Mouse (Mus musculus) kidney, postnatal 10 days (tissue): ENCODE data around the gene Kcnh4.

Experiments used
- DNase-seq: peaks from one replicate; pipeline ENCODE4 v3.0.0; 2021; ENCODE audit warnings: mixed read lengths

The Kcnh4 gene

DNA sequence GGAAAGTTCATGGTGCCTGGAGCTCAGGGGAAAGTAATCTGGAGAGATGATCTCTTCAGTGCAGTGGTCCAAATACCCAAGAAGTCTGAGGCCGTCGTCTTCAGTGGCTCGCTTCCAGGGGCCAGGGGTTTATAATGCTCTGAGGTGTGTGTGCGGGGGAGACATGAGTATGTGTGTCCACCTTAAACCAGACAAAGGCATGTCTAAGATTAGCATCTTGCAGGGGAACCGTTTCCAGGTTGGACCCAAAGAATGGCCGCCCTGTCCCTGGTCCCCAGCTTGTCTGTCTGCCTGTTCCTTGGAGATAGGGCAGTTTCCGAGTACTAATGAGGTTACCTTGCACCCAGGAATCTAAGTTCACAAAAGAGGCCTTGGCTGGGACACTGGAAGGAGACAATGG lies 3.1 kb upstream of the Kcnh4 start, which contains the start of gene Hcrt:
Gene Hcrt (minus strand): TSS at position 101 of the 400 bp plus-strand sequence.
- DNase-seq, result no peak

DNA sequence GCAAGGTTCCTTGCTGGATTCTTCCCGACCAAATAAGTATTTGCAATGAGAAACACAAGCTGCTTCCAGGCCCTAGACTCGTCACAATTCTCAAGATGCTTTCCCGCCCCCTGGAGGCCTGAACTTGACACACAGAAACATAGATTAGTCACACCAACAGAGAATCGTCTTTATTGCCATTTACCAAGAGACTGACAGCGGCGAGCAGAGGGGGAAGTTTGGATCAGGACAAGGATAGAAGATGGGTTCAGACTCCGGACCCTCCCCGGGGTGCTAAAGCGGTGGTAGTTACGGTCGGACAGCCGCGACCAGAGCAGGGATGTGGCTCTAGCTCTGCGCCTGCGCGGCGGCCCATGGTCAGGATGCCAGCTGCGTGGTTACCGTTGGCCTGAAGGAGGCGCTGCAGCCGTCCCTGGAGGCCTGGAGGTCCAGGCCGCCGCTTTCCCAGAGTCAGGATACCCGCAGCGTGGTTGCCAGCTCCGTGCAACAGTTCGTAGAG lies 1.9 kb upstream of the Kcnh4 start:
- peak; percentile 90 for DNase-seq

DNA sequence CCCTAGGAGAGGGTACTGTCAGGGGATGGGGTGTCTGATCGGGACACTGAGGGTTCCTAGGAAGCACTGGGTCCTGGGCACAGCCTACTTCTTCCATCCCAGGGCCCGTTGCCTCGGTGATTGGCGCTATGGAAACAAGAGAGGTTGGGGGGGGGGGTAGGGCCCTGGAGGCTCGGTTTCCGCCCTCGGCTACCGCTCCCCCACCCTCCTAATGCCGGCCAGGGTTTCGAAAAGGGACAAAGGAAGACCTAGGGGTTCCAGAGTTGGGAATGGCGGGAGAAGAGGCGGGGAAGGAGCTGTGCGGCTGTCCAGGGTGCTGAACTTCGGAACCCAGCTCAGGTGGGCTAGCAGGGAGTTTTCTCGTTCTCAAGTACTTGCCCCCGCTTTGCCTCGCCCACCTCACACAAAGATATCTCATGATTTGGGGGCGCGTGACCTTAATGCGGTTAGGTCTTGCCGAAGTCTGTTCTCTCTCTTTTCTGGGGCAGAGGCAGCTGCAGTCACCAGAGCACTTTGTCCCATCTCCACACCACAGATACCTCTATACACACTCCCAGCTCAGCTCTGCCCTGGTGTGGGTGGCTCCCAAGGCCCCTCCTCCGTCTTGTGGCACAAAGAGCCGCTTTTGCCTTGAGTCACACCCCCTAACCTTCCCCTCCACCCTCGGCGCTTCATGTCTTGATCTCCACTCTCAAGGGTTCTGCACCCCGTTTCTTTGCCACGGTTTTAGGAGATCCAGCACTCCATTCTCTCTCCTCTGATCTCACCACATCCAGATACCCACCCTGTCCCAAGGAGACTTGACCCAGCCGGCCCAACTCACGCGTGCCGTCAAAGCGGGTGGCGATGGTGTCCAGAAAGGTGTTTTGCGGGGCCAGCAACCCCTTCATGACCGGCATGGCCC lies 783 bp downstream of the Kcnh4 start:
- DNase-seq, result peak; percentile 80

DNA sequence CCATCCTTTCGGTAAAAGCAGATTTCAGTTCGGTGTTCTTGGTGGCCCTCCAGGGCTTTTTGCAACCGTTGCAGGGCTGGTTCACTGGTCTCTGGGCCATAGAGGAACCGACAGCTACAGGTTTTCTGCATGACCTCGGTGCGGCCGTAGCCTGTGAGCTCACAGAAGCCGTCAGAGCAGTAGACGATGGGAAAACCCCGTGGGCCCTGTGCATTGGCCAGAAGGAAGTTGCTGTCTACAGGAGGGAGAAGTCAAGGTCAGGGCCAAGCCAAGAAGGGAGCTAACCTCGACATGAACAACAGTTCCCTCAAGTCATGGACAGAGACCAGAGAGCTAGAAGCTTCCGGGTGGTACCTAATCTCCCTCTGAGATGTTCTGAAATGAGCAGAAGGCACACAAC lies 2.2 kb downstream of the Kcnh4 start:
- no peak for DNase-seq

DNA sequence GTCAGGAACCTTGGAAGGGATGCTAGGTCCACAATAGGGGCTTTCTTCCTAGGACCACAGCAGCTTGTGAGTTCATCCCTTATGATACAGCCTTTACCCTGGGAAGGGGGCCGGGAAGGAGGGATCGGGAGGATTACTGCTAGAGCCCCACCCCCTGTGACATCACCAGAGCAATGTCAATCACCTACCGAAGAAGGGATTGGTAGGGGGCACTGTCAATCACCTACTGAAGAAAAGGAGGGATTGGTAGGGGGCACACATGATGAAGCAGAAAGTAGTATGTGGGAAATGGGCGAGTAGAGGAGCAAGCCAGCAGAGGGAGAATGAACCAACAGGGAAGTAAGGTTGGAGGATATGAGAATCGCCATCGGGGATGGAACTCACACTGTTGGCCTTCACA lies 3.3 kb downstream of the Kcnh4 start:
- DNase-seq, result no peak

DNA sequence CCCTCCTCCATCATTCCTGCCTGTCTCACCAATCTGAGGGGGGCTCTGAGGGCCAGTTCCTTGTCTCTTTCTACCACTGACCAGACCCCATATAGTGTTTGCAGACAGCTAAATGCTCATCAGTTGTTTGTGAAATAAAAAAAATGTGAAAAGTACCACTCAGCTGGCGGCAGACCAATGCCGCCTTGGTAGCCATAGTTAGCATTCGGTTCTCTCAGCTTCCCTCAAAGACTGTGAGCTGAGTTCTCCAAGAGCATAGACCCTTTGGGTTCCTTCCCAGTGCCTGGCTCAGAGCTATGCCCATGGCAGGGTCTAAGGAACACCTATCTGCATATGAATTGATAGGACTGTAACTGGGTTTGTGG lies 5.1 kb downstream of the Kcnh4 start:
- no peak for DNase-seq

DNA sequence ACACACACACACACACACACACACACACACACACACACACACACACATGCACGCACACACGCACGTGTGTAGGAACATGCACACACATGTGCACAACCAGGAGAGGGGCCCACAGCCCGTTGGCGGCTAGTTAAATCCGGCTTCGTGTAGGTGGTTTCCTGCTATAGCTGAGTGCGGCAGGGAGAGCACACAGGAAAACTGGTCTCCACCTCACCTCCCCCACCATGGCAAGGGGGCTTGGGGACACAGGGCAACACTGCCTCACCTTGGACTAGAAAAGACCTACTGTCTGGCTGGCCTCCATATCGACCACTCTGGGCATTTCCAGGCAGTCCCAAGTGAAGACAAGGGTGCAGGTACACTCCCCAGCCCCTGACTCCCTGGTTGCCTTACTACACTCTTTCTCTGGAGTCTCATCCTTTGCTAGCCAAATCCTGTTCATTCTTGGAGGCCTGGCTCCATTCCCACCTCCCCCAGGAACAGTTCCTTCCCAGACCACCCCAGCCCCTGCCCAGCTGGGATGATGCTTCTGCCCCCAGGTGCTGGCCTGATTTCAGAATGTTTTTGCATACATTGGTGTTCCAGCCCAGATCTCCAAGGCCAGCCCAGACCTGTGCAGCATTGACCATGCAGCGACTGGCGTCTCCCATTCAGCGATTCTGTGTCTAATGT lies 5.6 kb downstream of the Kcnh4 start:
- DNase-seq, result no peak

DNA sequence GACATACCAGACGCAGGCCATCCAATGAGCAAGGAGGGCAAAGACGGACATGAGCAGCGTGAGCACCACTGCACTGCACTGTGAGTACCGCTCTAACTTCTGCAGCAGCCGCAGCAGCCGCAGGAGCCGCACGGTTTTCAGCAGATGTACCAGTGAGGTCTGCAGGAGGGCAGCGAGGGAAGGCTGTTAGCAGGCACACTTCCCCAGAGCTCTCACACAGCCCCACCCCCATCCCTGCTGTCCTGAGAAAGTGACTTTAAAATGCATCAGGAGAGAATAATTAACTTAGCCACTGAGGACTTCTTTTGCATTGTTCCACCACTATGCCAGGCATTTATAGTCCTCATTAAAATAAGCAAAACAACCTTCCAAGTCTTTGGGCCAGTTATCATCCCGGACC lies 7.4 kb downstream of the Kcnh4 start:
- DNase-seq, result peak; percentile 39

DNA sequence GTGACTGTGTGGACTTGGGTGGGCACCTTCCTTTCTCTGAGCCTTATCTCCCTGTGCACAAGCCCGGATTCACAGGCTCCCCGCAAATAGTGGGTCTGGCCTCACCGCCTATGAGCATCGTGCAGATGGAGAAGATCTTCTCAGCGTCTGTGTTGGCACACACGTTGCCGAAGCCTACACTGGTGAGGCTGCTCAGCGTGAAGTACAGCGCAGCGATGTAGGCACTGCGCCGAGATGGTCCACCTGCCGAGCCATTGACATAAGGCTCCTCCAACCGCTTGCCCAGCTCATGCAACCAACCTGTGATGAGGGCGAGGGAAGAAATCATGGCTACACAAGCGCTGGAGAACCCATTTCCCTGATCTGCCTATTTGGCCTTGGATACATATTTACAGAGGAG lies 9.6 kb downstream of the Kcnh4 start:
- no peak for DNase-seq

DNA sequence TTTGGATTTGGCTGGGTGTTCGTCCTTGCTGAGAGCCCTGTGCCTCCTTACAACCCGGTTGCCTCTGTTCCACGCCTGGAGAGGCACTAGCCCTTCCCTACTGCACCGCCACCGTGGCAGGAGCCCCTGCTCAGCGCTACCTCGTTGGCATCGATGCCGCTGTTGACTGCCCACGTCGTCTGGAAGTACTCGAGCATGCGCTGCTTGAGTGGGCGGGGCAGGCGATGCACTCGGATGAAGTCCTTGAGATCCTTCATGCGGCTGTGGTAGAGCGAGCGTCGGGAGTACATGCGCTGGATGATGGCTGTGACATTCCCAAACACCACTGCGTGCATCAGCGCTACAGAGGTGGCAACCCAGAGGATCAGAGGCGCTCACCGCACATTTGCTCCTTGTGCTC lies 10.3 kb downstream of the Kcnh4 start:
- no peak for DNase-seq

DNA sequence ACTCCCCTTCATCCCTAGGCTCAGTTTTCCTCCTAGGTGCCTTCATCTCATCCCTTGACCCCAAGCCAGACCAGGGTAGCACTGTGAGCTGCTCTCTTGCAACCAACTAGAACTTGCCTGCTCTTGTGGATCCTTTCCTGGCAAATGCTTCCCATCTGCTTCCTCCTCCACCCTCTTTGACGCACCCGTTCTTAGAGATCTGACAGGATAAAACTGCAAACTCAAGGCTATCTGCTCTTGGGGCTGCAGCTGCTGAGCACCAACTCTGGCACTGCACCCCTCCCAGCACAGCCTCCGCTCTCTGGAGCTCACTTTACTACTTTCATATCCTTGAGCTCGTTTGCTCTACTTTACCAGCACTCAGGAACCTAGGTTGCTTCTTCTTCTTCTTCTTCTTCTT lies 11.1 kb downstream of the Kcnh4 start:
- DNase-seq, result no peak

DNA sequence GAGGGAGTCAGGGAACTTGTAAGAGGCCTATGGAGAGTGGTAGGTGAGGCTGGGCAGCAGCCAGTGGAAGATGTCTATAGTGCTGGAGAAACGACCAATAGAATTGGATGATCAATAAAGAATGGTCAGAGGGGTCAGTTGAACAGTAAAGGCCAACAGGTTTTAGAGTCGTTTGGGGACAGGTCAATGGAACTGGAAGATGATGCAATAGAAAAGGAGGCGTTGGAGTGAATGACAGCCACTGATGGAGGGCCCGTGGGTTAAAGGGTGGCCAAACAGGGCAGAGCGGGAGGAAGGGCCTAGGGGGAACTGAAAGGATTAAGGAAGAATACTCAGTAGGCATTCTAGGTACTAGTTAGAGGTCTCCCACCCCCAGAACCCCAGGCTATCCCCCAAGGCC lies 12.6 kb downstream of the Kcnh4 start:
- no peak for DNase-seq

DNA sequence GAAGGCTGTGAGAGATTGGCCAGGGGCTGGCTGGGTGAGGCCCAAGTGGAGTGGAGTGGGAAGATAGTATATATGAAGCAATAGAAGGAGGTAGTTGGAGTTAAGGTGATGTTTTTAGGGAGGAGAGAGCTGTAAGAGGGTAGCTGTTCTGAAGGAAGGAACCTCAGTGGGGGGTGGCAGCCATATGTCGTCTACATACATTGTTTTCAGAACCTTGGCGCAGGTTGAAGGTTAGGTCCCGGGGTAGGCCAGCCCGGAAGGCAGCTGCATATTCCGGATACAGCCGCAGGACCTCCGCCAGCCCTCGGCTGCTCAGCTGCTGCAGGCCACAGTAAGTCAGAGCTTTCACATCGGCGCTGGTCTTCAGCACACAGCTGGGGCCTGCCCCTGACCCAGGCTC lies 13.2 kb downstream of the Kcnh4 start:
- DNase-seq, result no peak

DNA sequence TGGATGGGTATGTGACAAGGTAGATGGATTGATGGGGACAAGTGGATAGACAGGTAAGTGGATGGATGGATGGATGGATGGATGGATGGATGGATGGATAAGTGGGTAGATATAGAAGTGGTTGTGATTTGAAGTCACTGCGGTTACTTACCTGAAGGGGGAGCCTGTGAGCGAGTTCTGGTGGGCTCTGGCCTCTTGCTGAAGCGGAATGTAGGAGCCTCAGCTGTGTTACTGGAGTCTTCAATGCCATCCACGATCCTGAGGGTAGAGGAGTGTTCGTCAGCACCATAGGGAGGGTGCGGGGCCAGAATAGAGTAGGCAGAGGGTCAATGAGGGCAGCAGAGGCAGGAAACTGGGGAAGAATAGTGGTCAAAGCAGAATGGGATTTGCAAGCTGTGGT lies 14.7 kb downstream of the Kcnh4 start:
- DNase-seq, result peak; percentile 68

DNA sequence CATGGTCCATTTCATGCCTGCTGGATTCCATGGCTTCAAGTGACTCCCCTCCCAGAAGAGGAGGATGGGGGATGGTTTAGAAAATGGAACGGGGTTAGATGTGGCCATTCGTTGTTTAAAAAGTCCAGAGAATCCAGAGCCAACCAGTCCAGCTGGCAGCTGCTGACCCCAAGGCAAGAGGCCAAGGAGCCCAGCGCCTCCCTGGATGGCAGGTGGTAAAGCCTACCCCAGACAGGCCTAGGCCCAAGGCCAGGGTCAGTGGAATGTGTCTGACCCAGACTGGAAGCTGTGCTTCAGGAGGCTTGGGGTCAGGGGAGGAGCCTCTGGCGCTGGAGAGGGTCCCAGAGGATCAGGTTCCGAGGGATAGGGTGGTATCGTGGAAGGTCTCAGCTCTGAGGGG lies 18.4 kb downstream of the Kcnh4 start:
- peak; percentile 48 for DNase-seq

DNA sequence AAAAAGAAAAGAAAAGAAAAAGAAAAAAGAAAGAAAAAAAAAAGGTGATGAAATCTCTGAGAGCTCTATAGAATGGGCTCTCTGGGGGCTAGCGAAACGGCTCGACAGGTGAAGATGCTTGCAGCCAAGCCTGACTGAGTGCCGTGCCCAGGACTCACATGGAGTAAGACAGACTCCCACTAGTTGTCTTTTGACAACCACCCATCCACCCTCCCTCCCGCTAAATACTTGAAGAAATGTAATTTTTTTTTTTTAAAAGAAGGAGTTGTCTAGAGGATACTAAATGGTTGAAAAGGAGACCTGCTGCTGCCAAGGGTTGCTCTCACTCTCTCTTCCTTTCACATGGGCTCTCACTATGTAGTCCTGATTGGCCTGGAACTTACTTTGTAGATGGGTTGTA lies 21.0 kb downstream of the Kcnh4 start:
- no peak for DNase-seq

DNA sequence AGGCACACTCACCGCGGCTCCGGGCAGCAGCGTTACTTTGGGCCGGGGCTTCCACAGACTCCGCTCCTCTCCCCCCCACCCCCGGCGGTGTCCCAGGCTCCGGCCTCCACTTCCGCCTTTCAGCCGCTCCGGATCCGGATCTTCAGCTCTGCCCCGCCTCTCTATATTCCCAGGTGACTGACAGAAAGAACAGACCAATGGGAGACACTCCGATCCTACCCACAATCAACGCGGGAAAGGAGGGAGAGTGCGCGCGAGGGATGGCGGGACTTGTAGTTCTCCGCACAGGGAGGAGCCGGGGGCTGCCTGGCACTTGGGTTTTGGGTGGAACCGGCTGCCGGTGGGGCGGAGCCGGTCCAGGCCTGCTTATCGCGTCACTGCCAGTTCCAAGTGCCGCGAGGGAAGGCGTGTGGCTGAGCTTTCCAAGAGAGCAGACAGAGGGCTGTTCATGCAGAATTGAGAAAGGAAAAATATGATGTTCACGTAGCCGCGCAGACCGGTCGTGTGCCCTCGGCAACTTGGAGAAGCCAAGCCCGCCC lies 21.6 kb downstream of the Kcnh4 start, which contains the start of gene Rab5c:
Gene Rab5c (minus strand): TSS at position 150 of the 539 bp plus-strand sequence.
- DNase-seq, result peak; percentile 99

DNA sequence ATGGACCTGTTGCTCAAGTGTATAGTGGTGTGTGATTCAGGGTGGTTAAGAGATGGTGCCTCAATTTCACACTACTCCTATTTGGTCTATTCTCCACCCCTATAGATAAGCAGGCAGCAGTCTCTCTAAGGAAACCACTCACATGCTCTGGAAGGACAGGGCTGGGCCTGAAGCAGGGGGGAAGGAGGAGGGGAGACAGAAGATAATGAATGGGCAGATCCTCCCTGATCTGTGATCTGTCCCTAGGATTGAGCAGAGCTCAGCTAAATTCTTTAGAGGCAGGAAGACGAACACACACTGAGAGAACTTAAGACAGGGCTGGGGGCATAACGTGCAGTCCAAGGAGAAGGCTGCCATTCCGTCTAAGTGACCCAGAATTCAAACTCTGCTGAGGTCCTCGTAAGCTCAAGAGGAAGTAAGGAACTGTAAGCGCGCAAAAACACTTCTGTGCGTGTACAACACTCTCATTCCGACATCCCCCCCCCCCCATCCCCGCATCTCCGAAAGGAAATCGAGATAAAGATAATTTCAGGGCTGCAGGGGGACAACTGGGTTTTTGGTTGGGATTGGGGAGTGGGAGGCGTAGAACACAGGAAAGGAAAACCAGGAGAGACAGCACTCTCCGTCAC lies 22.5 kb downstream of the Kcnh4 start:
- peak; percentile 28 for DNase-seq

DNA sequence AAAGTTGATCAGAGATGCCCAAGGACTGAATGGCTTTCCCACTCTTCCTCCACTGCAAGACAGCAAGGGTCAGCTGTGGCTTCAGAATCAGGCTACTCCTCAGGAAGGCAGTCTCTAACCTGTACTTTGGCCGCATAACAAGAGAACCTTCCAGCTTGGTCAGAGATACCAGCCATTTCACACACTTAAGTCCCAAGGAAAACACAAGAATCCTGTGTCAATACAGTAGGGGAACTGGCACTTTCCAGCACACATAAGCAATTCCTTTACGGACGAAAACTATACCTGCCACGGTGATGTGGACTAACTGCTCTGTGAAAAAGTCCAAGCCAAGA lies 23.0 kb downstream of the Kcnh4 start:
- DNase-seq, result peak; percentile 25

DNA sequence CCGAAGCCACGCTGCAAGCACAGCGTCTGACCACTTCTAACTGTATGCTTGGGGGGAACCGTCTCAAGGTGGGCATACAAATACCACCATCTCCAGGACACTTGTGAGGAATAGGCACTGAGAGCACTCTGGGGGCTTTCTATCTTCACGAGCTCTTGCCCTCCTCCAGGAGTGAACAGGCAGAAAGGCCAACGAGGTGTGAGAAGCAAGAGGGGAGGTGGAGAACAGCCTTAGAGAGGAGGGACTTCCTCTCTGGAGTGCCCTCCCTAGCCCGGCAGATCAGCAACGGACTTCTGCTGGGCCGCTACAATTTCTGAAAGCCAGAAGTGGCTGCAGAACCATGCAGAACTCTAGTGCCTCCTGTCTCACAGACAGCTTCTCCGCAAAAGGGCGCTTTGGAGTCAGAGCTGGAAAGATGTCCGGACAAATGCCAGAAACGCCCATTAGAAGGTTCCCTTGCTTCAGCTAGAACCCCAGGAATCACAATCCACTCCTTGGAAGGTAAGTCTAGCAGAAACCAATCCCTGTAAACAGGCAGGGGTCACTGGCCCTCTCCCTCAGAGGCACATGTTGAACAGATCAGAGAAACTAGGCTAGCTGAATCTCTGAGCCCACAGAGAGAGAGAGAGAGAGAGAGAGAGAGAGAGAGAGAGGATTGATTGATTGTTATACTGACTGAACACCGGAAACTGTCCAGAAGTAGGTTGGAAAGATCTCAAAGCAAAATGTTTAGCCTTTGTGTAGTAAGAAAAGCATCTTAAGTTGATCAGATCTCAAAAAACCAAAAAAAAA lies 23.6 kb downstream of the Kcnh4 start:
- peak; percentile 23 for DNase-seq

DNA sequence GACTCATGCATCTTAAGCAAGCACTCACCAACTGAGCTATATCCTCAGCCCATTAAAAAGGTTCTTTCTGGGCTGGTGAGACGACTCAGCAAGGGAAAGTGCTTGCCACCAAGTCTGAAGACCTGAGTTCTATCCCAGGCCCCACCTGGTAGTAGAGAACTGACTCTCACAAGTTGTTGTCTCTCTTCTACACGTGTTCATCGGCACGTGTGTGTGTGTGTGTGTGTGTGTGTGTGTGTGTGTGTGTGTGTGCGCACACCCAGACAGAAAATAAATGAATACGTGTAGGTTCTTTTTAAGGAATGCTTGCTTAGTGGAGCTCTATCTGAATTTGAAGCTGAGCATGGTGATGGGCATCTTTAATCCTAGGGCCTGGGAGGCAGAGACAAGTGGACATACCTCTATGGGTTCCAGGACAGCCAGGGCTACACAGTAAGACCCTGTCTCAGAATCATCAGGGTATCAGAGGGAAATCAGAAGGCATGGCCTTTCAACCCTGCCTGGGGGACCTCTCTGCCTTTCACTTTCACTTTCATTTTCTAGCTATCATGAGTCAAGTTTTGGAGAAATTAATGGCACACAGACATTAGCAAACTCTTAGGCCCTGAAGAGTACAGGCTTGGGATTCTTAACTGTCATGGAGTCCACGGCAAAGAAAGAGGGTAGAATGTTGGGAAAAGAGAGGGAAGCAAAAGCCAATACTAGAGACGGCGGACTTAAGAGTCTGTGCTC lies 24.4 kb downstream of the Kcnh4 start:
- no peak for DNase-seq
